Mouse (Mus musculus) hematopoietic multipotent progenitor cell, adult 10-12 weeks (in vitro differentiated cells): Measurements from ENCODE around the gene Ccr6. TPM values are rescaled to one million over a fixed set of nuclear protein-coding genes. Genes with fewer than 3 reads are reported as not detected.

Source experiments
- polyA plus RNA-seq: library from polyadenylated mRNA; stranded (reverse); fragments of >175 nt; gene quantifications from 2 replicates; pipeline ENCODE4 v1.2.3, GENCODE M21; 2012; ENCODE audit warnings: low replicate concordance

The Ccr6 gene
- polyA plus RNA-seq = 4.8 and 20.4 TPM in 2 replicates

DNA sequence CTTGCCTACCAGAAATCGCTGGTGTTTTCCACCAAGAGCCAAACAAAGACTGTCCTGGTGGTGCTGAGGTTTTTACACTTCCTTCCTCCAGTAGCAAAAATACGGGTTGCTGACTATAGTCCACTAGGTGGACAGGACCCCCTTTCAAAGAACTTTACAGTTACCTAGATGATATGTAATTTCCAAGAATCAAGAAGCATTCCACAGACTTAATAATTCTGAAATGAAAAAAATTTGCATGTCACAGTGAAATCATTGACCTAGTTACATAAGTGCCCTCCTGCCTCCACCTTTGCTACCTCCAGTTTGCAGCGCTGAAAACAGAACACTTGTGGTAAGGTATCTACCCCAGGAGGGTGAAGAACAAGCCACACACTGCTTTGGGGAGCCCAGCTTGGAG, at the start of gene Ccr6:
Gene Ccr6, plus strand, starts transcription at position 301 of the 400 bp plus-strand sequence.

DNA sequence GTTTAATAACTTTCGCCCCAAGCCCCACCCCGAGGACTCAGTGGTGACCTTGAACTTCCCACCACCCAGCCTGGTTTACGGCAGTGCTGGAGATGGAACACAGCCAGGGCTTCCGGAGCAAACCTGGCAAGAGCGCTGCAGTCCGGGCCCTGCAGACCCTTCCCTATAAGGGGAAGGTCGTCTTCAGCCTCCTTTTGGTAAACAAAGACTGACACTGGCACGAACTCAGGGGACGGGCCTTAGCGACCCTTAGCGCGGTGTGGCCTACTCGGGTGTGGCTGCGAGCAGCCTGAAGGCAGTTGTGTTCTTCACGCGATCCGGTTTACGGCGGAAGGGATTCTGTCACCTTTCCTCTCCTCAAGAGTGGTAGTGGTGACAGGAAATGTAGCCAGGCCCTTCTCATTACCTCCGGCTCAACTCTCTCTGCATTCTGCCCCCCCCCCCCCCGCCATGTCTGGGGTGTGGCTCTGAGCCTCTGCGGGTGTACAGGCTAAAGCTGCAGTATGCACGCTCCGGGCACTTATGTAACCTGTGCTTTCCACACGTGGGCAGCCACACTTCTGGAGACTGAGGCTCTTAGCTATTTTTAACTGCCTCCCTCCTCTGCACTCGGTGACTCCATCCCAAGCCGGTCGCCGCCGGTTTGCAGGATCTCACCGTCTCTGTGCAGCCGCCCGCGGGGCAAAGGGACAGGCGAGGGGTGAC, 47.1 kb downstream of the Ccr6 start, which contains the start of gene Mpc1:
Gene Mpc1, plus strand, starts transcription at position 84 of the 705 bp plus-strand sequence.

Other genes starting within 250 kb of the Ccr6 start
- 0.43 TPM in 1 of 2 replicates, not detected in the other for gene Gm49673, start 88.3 kb upstream of the Ccr6 start, polyA plus RNA-seq
- gene Rnaset2a, start 87.9 kb upstream of the Ccr6 start, polyA plus RNA-seq = 81.7 and 147 TPM in 2 replicates
- gene Fgfr1op, start 70.5 kb upstream of the Ccr6 start, polyA plus RNA-seq = 3.5 and 10.9 TPM in 2 replicates
- 10.0 and 15.6 TPM in 2 replicates for gene Mpc1, start 46.9 kb downstream of the Ccr6 start, polyA plus RNA-seq
- gene Sft2d1, start 75.1 kb downstream of the Ccr6 start, polyA plus RNA-seq = 91.1 and 172 TPM in 2 replicates
- gene Prr18, start 101.4 kb downstream of the Ccr6 start, polyA plus RNA-seq = 0.99 and 3.0 TPM in 2 replicates
- not detected in 2 replicates for gene T2, start 119.9 kb downstream of the Ccr6 start, polyA plus RNA-seq
- not detected in 2 replicates for gene T, start 198.4 kb downstream of the Ccr6 start, polyA plus RNA-seq